Mouse (Mus musculus) myocyte (in vitro differentiated cells): ENCODE data around the gene Scube1. TPM values are rescaled to one million over a fixed set of nuclear protein-coding genes. Genes with fewer than 3 reads are reported as not detected.

Experiments
- H3K27me3 ChIP-seq: one replicate; pipeline ENCODE4 v1.6.1; 2011; ENCODE audit not compliant: control insufficient read depth, insufficient read depth, insufficient read length
- H3K36me3 ChIP-seq: one replicate; pipeline ENCODE4 v1.6.1; 2011; ENCODE audit not compliant: control insufficient read depth, insufficient read depth
- H3K4me2 ChIP-seq: one replicate; pipeline ENCODE4 v1.6.1; 2011; ENCODE audit warnings: low read depth, control low read depth
- H3K4me3 ChIP-seq: one replicate; pipeline ENCODE4 v1.5.1; 2011; ENCODE audit warnings: mild to moderate bottlenecking, control low read depth, moderate library complexity
- H3K79me2 ChIP-seq: one replicate; pipeline ENCODE4 v1.6.1; 2011; ENCODE audit not compliant: control insufficient read depth, insufficient read depth
- H3ac ChIP-seq: one replicate; pipeline ENCODE4 v1.6.1; 2011; ENCODE audit not compliant: control insufficient read depth, insufficient read length
- CEBPB ChIP-seq: IDR thresholded peaks from 2 replicates; pipeline ENCODE4 v1.6.1; 2011; ENCODE audit warnings: mild to moderate bottlenecking, moderate library complexity; ENCODE audit not compliant: poor library complexity, insufficient read depth, severe bottlenecking
- E2F4 ChIP-seq: IDR thresholded peaks from one replicate; pipeline ENCODE4 v1.6.1; 2011; ENCODE audit warnings: mild to moderate bottlenecking, control low read depth, moderate library complexity; ENCODE audit not compliant: insufficient read depth
- MAX ChIP-seq: IDR thresholded peaks from one replicate; pipeline ENCODE4 v1.6.1; 2011; ENCODE audit warnings: low read depth, mild to moderate bottlenecking, control low read depth
- MYOD1 ChIP-seq, 3 experiments: IDR thresholded peaks; one replicate each; pipeline ENCODE4 v1.6.1; 2011; ENCODE audit warnings: control low read depth in 2 of 3, low read depth in 2 of 3, mild to moderate bottlenecking in 2 of 3, moderate library complexity in 1 of 3; ENCODE audit not compliant: insufficient read length in 2 of 3, control insufficient read depth in 1 of 3
- MYOG ChIP-seq, 3 experiments: IDR thresholded peaks; one replicate each; pipeline ENCODE4 v1.6.1; 2011; ENCODE audit warnings: control low read depth in 2 of 3, low read depth in 2 of 3, mild to moderate bottlenecking in 2 of 3; ENCODE audit not compliant: insufficient read length in 2 of 3, control insufficient read depth in 1 of 3, insufficient read depth in 1 of 3
- POLR2A ChIP-seq: IDR thresholded peaks from one replicate; pipeline ENCODE4 v1.6.1; 2011; ENCODE audit warnings: low read depth, mild to moderate bottlenecking, control low read depth, moderate library complexity; ENCODE audit not compliant: insufficient read length
- POLR2AphosphoS2 ChIP-seq: IDR thresholded peaks from one replicate; pipeline ENCODE4 v1.6.1; 2011; ENCODE audit warnings: low read depth, control low read depth; ENCODE audit not compliant: insufficient read length
- REST ChIP-seq: IDR thresholded peaks from one replicate; pipeline ENCODE4 v1.6.1; 2011; ENCODE audit warnings: mild to moderate bottlenecking, control low read depth, moderate library complexity; ENCODE audit not compliant: insufficient read depth, insufficient read length
- SRF ChIP-seq: IDR thresholded peaks from one replicate; pipeline ENCODE4 v1.6.1; 2011; ENCODE audit warnings: low read depth; ENCODE audit not compliant: control insufficient read depth, insufficient read length
- TCF12 ChIP-seq: IDR thresholded peaks from one replicate; pipeline ENCODE4 v1.6.1; 2011; ENCODE audit warnings: mild to moderate bottlenecking, control low read depth; ENCODE audit not compliant: poor library complexity, insufficient read depth, severe bottlenecking
- TCF3 ChIP-seq: IDR thresholded peaks from one replicate; pipeline ENCODE4 v1.6.1; 2011; ENCODE audit warnings: low read depth, control low read depth; ENCODE audit not compliant: insufficient read length
- USF1 ChIP-seq: IDR thresholded peaks from one replicate; pipeline ENCODE4 v1.6.1; 2011; ENCODE audit warnings: low read depth, mild to moderate bottlenecking, control low read depth, moderate library complexity
- polyA plus RNA-seq: library from polyadenylated mRNA; unstranded; fragments of >200 nt; fragmentation: generic; extraction: Trizol; gene quantifications from one replicate; pipeline ENCODE4 v1.2.1, GENCODE M21; 2012; ENCODE audit warnings: missing spikeins

The Scube1 gene
- polyA plus RNA-seq, 1 experiment, result not detected

DNA sequence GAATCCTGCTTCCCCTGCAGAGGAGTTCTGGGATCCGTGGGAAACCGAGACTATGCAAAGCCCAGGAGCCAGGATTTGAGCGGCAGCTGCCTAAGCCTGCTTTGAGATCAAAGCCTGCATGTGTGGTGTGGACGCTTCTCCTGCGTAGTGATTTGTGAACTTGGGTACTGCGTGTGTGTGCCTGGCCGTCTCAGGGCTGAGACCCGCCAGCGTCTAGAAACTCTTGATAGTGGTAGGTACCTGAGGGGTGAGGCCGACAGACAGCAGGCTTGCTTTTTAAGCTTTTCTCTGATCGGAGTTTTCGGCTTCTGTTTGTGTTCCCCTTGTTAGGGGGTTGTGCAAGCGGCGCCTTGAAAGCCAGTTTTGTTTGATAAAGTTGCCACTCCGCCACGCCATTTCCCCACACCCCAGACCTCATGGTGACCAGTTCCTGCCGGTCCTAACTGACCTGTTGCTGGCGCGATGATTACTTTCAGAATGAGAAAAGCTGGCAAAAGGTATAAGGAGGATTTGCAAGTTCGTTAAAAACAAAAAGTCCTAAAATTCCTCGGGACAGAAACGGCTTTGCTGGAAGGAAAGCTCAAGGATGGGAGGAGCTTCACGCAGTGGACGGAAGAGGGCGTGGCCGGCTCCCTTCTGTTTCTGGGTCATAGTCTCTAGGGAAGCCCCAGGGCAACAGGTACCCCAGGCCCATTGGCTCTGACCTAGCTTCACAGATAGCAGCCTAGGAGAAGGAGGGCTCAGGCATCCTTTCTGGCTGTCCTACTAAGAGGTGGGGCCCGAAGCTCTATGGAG lies 160.8 kb downstream of the Scube1 start:
- Histone ChIP-seq H3K27me3 (no peaks in the 10 kb centered on the region), H3ac (peak overlapping the region; percentile 58), H3K36me3 (no peaks in the 10 kb centered on the region), H3K4me2 (peak overlapping the region; percentile 84), H3K4me3 (peak overlapping the region; percentile 96), H3K79me2 (peaks cover 42% of the 10 kb centered on the region)
- peak in 1 of 3 experiments; percentile 1 for TF ChIP-seq MYOG (IDR thresholded peaks at IDR 0.05; ENCODE audit: control insufficient read depth in 1 of 3, insufficient read depth in 1 of 3, insufficient read length in 2 of 3, low read depth in 2 of 3)
- peak in 2 of 3 experiments; percentile 10 to 14 for TF ChIP-seq MYOD1 (IDR thresholded peaks at IDR 0.05; ENCODE audit: control insufficient read depth in 1 of 3, insufficient read length in 2 of 3, low read depth in 2 of 3)
- no peak for TF ChIP-seq REST
- TF ChIP-seq SRF, result peak; percentile 3
- no peak for TF ChIP-seq TCF12
- TF ChIP-seq MAX, result no peak
- TF ChIP-seq USF1, result no peak
- TF ChIP-seq TCF3, result no peak
- TF ChIP-seq POLR2AphosphoS2, result peak; percentile 57
- TF ChIP-seq POLR2A, result peak; percentile 36

DNA sequence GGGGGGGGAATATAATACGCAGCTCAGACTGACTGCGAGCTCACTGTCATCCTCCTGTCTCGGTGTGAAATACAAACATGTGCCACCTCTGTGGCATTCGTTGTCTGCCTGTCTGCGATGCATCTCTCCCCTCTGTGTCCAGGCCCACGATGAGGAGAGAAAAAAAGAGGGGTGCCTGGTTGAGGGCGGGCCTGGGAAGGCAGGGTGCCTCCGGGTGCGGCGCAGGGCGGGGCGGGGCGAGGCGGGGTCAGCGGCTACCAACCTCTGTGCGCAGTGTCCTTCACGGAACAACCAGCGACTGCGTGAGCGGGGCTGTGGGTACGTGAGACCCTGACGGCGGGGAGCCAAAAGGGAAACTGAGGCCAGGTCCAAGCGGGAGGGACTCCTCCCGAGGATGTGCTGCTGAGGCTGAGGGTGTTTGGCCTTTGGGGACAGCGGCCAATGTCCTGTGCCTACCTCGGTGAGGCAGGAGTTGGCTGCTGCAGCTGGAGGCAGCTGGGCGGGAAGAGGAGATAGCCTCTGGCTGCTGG lies 161.4 kb downstream of the Scube1 start, which contains the start of the genes Tspo and Mcat:
Gene Tspo (plus strand): TSS at position 266 of the 530 bp plus-strand sequence.
Gene Mcat (minus strand): TSS at position 461 of the 530 bp plus-strand sequence.
- peak within 1 kb of the TSS; percentile 84 for H3K4me2 ChIP-seq
- H3K36me3 ChIP-seq, result no peaks in the 10 kb centered on the region
- peaks cover 35% of the 10 kb centered on the region for H3K79me2 ChIP-seq
- H3K27me3 ChIP-seq, result no peaks in the 10 kb centered on the region
- TF ChIP-seq POLR2A (peak; percentile 97), SRF (peak; percentile 61), POLR2AphosphoS2 (peak; percentile 99), MYOD1 (IDR thresholded peaks at IDR 0.05; ENCODE audit: control insufficient read depth in 1 of 3, insufficient read length in 2 of 3, low read depth in 2 of 3) (peak in 1 of 3 experiments; percentile 27), MYOG (IDR thresholded peaks at IDR 0.05; ENCODE audit: control insufficient read depth in 1 of 3, insufficient read depth in 1 of 3, insufficient read length in 2 of 3, low read depth in 2 of 3) (peak in 1 of 3 experiments; percentile 29), TCF12 (no peak), REST (no peak)
- peak within 1 kb of the TSS; percentile 96 for H3K4me3 ChIP-seq
- peak within 1 kb of the TSS; percentile 58 for H3ac ChIP-seq

DNA sequence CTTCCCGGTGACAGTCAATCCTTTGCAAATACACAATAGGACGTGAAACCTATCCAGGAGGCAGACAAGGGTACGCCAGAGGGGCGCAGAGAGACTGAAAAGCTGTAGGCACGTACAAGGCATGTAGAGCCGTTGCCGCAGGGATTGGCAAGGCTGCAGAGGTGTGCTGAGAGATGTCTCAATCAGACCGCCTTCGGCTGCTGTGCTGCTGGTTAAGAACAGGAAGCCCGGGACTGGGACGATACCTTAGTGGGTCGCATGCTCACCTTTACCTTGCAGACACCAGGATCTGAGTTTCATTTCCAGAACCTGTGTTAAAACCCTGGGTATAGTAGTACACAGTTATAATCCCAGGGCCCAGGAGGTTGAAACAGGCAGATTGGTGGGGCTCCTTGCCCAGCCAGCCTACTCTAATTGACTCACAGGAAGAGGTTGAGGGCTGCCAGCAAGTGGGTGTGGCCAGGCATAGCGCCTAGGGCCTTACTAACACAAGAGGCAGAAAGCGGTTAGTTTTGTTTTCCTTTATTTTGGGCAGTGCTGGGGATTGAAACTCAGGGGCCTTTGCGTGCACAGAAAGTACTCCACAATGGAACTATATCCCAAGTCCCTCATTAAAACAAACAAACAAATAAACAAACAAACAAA lies 162.1 kb downstream of the Scube1 start:
- peak; percentile 23 for TF ChIP-seq POLR2A
- no peak for TF ChIP-seq MYOD1 (IDR thresholded peaks at IDR 0.05; ENCODE audit: control insufficient read depth in 1 of 3, insufficient read length in 2 of 3, low read depth in 2 of 3)
- H3K4me3 ChIP-seq, result peak overlapping the region; percentile 96
- no peaks in the 10 kb centered on the region for H3K27me3 ChIP-seq
- no peaks in the 10 kb centered on the region for H3K36me3 ChIP-seq
- H3K79me2 ChIP-seq, result peaks cover 29% of the 10 kb centered on the region
- H3K4me2 ChIP-seq, result peak overlapping the region; percentile 84
- peak overlapping the region; percentile 58 for H3ac ChIP-seq

DNA sequence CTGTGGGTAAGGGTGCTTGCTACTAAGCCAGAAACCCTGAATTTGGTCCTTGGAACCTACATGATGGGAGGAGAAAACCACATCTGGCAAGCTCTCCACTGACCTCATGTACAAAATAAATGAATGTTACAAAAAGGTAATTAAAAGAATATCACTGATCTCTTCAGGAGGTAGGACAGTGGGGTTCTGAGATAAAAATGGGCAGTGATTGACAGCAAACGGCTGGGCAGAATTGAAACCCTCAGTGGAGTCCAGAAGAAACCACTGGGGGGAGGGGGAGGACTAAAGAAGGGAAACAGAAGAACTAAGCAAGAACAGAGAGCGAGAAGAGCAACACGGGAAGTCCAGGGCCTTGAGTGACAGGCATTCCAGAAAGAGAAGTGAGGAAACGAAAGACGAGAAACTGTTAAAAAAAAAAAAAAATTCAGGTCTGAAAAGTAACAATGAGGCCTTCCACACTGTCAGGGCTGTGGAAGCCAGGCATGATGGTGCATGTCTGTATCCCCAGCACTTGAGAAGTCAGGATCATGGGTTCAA lies 163.8 kb downstream of the Scube1 start:
- no peak overlapping the region for H3K4me2 ChIP-seq
- TF ChIP-seq MYOG (IDR thresholded peaks at IDR 0.05; ENCODE audit: control insufficient read depth in 1 of 3, insufficient read depth in 1 of 3, insufficient read length in 2 of 3, low read depth in 2 of 3), result no peak
- TF ChIP-seq TCF3, result no peak
- TF ChIP-seq SRF, result no peak
- no peak for TF ChIP-seq REST
- TF ChIP-seq MYOD1 (IDR thresholded peaks at IDR 0.05; ENCODE audit: control insufficient read depth in 1 of 3, insufficient read length in 2 of 3, low read depth in 2 of 3), result no peak
- no peak for TF ChIP-seq TCF12
- no peak for TF ChIP-seq POLR2A
- no peak for TF ChIP-seq USF1
- TF ChIP-seq POLR2AphosphoS2, result no peak
- no peak for TF ChIP-seq CEBPB
- no peak for TF ChIP-seq E2F4
- no peak for TF ChIP-seq MAX
- no peak overlapping the region for H3ac ChIP-seq
- no peak overlapping the region for H3K4me3 ChIP-seq
- H3K27me3 ChIP-seq, result no peaks in the 10 kb centered on the region
- peaks cover 12% of the 10 kb centered on the region for H3K79me2 ChIP-seq
- no peaks in the 10 kb centered on the region for H3K36me3 ChIP-seq
